Mouse (Mus musculus) embryonic facial prominence, embryonic 11.5 days (tissue): Measurements from ENCODE around the gene Hoxa13. TPM values are rescaled to one million over a fixed set of nuclear protein-coding genes. Genes with fewer than 3 reads are reported as not detected.
A peak's percentile ranks its signal among the peaks of the same experiment; 100 is the strongest.

Experiments
- ATAC-seq: fragments of 200-750 bp; cut with Nextera tagmentation; replicated peaks from 2 replicates; pipeline ENCODE4 v1.8.0; 2017; ENCODE audit warnings: low read depth; ENCODE audit not compliant: insufficient number of reproducible peaks, low FRiP score, low TSS enrichment
- DNase-seq: peaks from one replicate; pipeline ENCODE4 v3.0.0-alpha.2; 2015; ENCODE audit warnings: low spot score
- H3K27ac ChIP-seq: fragments of 300-500 bp; sonication (generic); replicated peaks from 2 replicates; pipeline ENCODE4 v1.5.1; 2014; ENCODE audit warnings: mild to moderate bottlenecking, low read depth, low read length, control low read depth
- H3K27me3 ChIP-seq: fragments of 300-500 bp; sonication (generic); 2 replicates; pipeline ENCODE4 v1.6.1; 2014; ENCODE audit warnings: mild to moderate bottlenecking, low read length, moderate library complexity, mixed read lengths; ENCODE audit not compliant: control insufficient read depth, insufficient read depth
- H3K36me3 ChIP-seq: fragments of 300-500 bp; sonication (generic); replicated peaks from 2 replicates; pipeline ENCODE4 v1.6.1; 2014; ENCODE audit warnings: low read depth, mild to moderate bottlenecking, low read length, moderate library complexity, mixed read lengths; ENCODE audit not compliant: control insufficient read depth, insufficient read depth
- H3K4me1 ChIP-seq: fragments of 300-500 bp; sonication (generic); 2 replicates; pipeline ENCODE4 v1.6.1; 2014; ENCODE audit warnings: low read length, mixed read lengths; ENCODE audit not compliant: control insufficient read depth, insufficient read depth
- H3K4me2 ChIP-seq: fragments of 300-500 bp; sonication (generic); 2 replicates; pipeline ENCODE4 v1.6.1; 2014; ENCODE audit warnings: low read depth, mild to moderate bottlenecking, control low read depth, low read length, moderate library complexity
- H3K4me3 ChIP-seq: fragments of 300-500 bp; sonication (generic); 2 replicates; pipeline ENCODE4 v1.5.1; 2014; ENCODE audit warnings: low read depth, low read length, control low read depth
- H3K9ac ChIP-seq: fragments of 300-500 bp; sonication (generic); replicated peaks from 2 replicates; pipeline ENCODE4 v1.6.1; 2014; ENCODE audit warnings: mild to moderate bottlenecking, control low read depth, low read length
- H3K9me3 ChIP-seq: fragments of 300-500 bp; sonication (generic); replicated peaks from 2 replicates; pipeline ENCODE4 v1.6.1; 2016; ENCODE audit warnings: mild to moderate bottlenecking, low read length, inconsistent platforms, mixed read lengths; ENCODE audit not compliant: control insufficient read depth
- WGBS: fragments of 180-500 bp; shearing (Covaris S2); extraction: QIAGEN DNeasy Blood & Tissue Kit; methylation state at CpG from one replicate; pipeline ENCODE4 v1.1.7; 2014; 5-methylcytosine and 5-hydroxymethylcytosine counted together
- polyA plus RNA-seq: library from polyadenylated mRNA; unstranded; fragments of >200 nt; fragmentation: Nextera tagmentation; extraction: Ambion mirVana; gene quantifications from 2 replicates; pipeline ENCODE4 v1.2.1, GENCODE M21; 2014

Gene Hoxa13
- polyA plus RNA-seq, 1 experiment from 2014 or later, result not detected

DNA sequence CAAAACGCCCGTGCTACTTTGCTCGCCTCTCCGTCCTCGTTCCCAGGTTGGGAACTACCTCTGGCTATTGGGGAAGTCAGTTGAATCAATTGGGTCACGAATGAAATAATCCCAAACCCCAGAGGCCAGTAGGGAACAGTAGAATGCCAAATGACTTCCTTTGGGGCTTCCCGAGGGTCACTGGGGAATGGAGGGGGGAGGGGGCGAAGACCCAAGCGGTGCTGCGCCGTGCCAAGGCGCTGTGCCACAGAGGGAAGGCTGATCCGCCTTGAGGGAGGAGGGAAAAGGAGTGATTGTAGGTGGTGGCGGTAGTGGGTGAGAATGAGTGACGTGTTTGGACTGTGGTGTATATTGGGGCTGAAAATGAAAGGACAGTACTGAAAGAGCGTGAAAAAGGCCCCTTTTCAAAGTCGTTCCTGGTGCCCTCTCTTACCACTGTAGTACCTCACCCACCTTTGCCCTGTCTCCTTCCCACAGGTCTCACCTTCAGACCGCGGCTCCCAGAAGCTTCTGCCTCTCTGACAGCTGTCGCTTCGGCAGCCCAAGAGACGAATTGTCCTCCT, 48.0 kb downstream of the Hoxa13 start:
- Histone ChIP-seq H3K9me3 (no peaks in the 10 kb centered on the region), H3K27me3 (peaks cover 95% of the 10 kb centered on the region), H3K36me3 (no peaks in the 10 kb centered on the region), H3K4me1 (no peaks in the 10 kb centered on the region; the same call in 1 of the 2 replicates), H3K4me3 (no peak overlapping the region), H3K9ac (no peak overlapping the region), H3K4me2 (no peak overlapping the region), H3K27ac (no peak overlapping the region)
- DNase-seq (no peak), ATAC-seq (no peak)
- under 1% methylated on average over 22 of the region's 22 CpGs for WGBS

DNA sequence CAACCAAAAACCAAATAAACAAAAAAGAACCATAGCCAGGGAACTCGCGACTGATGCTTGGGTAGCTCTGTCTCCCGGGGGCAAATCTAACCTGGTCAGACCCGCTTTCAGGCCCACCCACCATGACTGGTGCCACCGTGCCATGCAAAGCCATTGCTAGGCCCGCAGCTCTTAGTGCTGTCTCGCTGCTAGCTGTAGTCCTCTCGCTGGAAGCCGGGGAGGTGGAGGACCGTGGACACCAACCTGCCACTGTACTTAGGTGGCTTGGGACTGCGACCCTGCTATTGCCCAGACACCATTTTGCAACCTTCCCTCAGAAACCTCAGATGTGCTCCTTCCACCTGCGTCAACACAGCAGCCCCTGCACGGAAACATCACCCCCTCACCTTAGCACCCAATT, 48.7 kb downstream of the Hoxa13 start:
- H3K27ac ChIP-seq, result no peak overlapping the region
- no peak overlapping the region for H3K4me3 ChIP-seq
- no peaks in the 10 kb centered on the region for H3K36me3 ChIP-seq
- WGBS, result 2% methylated on average over 13 of the region's 13 CpGs
- no peaks in the 10 kb centered on the region; the same call in 1 of the 2 replicates for H3K4me1 ChIP-seq
- no peak overlapping the region for H3K9ac ChIP-seq
- H3K4me2 ChIP-seq, result no peak overlapping the region
- peaks cover 95% of the 10 kb centered on the region for H3K27me3 ChIP-seq
- no peak for ATAC-seq
- H3K9me3 ChIP-seq, result no peaks in the 10 kb centered on the region
- no peak for DNase-seq

- ATAC-seq, result no peak
- under 1% methylated on average over 34 of the region's 37 CpGs for WGBS
- Histone ChIP-seq H3K36me3 (no peaks in the 10 kb centered on the region), H3K4me1 (no peaks in the 10 kb centered on the region), H3K27me3 (peaks cover 96% of the 10 kb centered on the region), H3K4me2 (no peak overlapping the region), H3K9me3 (no peaks in the 10 kb centered on the region), H3K4me3 (no peak overlapping the region), H3K27ac (no peak overlapping the region), H3K9ac (no peak overlapping the region)
- DNase-seq, result peak; percentile 84
These were observed 49.3 kb downstream of the Hoxa13 start for GRCm38 (mm10) chr6:52211170-52211935.

GRCm38 (mm10) chr6:52209685-52210046, 51.0 kb downstream of the Hoxa13 start:
- no peak overlapping the region for H3K4me3 ChIP-seq
- DNase-seq, result no peak
- 5% methylated on average over 12 of the region's 12 CpGs for WGBS

DNA sequence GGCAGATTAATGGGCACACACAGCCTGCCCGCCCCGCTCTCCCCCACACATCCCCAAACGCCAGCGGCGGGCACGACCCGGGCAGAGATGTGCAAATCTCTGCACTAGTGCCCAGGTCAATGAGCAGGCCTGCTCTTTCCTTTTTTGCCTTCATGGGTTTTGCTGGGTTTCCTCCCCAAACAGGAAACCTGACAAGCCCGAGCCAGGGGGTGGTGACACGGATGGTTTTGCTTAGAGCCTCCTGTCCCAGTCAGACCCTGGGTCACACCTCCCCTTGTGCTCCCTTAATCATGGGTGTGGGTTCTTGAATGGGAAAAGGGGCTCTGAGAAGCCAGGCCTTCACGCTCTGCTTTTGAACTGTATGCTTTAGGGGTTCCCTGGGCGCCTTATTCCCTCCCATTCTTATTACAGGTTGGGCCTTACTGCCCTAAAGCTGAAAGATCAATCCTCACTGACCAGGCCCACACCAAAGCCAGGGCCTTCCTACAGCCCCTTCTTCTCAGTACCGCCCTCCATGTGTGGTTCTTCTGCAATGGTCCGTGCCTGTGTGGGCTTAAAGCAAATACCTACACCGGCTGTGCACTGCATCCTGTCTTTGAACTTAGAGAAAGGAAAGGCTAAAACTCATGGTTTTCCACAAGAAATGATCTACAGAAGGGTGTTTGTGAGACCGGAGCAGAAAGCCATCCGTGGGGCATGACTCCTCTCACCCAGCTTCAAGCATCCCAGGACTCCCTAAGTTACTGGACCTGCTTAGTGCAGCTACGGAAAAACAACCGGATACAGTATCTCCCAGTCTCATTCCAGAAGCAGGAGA, 51.6 kb downstream of the Hoxa13 start:
- H3K4me2 ChIP-seq, result no peak overlapping the region
- DNase-seq (no peak), ATAC-seq (no peak)
- WGBS, result 3% methylated on average over 18 of the region's 18 CpGs
- no peaks in the 10 kb centered on the region for H3K9me3 ChIP-seq
- H3K9ac ChIP-seq, result no peak overlapping the region
- H3K4me1 ChIP-seq, result no peaks in the 10 kb centered on the region; the same call in 1 of the 2 replicates
- peaks cover 96% of the 10 kb centered on the region for H3K27me3 ChIP-seq
- no peak overlapping the region for H3K4me3 ChIP-seq
- H3K27ac ChIP-seq, result no peak overlapping the region
- no peaks in the 10 kb centered on the region for H3K36me3 ChIP-seq

More at GRCm38 (mm10) chr6:52209685-52210046, 51.0 kb downstream of the Hoxa13 start:
- no peaks in the 10 kb centered on the region for H3K4me1 ChIP-seq
- H3K27ac ChIP-seq, result no peak overlapping the region
- H3K27me3 ChIP-seq, result peaks cover 96% of the 10 kb centered on the region
- no peak for ATAC-seq
- no peak overlapping the region for H3K4me2 ChIP-seq
- no peaks in the 10 kb centered on the region for H3K9me3 ChIP-seq
- no peak overlapping the region for H3K9ac ChIP-seq
- H3K36me3 ChIP-seq, result no peaks in the 10 kb centered on the region

GRCm38 (mm10) chr6:52208072-52208867, 52.4 kb downstream of the Hoxa13 start, which contains the start of gene Hoxa6:
Hoxa6 (minus strand) TSS chr6:52208722.
- Histone ChIP-seq H3K9ac (no peak within 1 kb of the TSS), H3K4me1 (no peaks in the 10 kb centered on the region; the same call in 1 of the 2 replicates), H3K9me3 (no peaks in the 10 kb centered on the region), H3K27ac (no peak within 1 kb of the TSS), H3K4me2 (no peak within 1 kb of the TSS), H3K4me3 (no peak within 1 kb of the TSS), H3K27me3 (peaks cover 97% of the 10 kb centered on the region), H3K36me3 (no peaks in the 10 kb centered on the region)
- DNase-seq, result no peak
- no peak for ATAC-seq
- WGBS, result 2% methylated on average over 47 of the region's 47 CpGs
